Mouse (Mus musculus): ENCODE results near the gene Gm7694. TPM values are rescaled to one million over a fixed set of nuclear protein-coding genes. Genes with fewer than 3 reads are reported as not detected.

Gene Gm7694
- total RNA-seq (2015; ENCODE audit: low replicate concordance) (3.8 and 7.9 TPM in 2 replicates), total RNA-seq (2017; ENCODE audit: low replicate concordance) (4.5 and 8.1 TPM in 2 replicates)

GRCm38 (mm10) chr1:170306232-170306631 lies at the start of gene Gm7694:
Gm7694 (minus strand) TSS chr1:170306332.
- no peak for ATAC-seq (replicated peaks; ENCODE audit: low FRiP score, poor library complexity, severe bottlenecking)

DNA sequence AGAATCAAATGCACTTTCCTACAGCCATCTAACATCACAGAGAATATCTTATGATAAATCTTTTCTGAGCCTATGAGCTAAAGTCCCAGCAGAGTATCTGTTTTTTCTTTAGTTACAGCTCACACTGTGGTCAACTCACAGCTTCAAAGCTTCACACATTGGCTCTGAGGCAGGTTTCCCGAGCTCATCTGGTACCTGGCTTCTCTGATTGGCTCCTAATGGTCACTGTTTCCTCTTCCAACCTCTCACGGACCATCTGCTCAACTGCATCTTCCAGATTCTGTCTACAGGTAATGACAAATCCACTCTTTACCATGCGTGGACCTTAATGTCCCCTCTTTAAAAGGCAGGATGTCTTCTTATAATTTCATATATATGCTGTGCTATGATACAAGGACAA lies 47.2 kb upstream of the Gm7694 start:
- ATAC-seq (replicated peaks; ENCODE audit: low FRiP score, poor library complexity, severe bottlenecking): no peak

- ATAC-seq (replicated peaks; ENCODE audit: low FRiP score, poor library complexity, severe bottlenecking): no peak
These were observed 44.9 kb upstream of the Gm7694 start for GRCm38 (mm10) chr1:170351080-170351479.

DNA sequence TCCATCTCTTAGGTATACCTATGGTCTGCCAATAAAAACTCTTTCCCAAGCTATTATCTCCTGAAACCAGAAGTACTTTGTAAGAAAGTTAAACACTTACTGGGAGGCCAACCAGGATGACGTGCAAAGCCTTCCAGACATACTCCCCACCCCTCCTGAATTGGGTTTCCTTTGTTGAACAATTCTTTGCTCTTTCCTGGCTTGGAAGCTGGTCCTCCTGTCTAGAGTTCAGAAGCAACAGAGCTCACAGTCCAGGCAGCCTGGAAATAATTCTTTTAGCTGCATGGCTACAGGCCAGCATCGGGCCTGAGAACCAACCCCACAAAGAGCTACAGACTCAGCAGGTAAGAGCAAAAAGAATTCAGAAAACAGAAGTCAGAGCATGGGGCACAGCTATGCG lies 40.1 kb upstream of the Gm7694 start:
- ATAC-seq (replicated peaks; ENCODE audit: low FRiP score, poor library complexity, severe bottlenecking): no peak

GRCm38 (mm10) chr1:170343906-170344305 lies 37.8 kb upstream of the Gm7694 start:
- no peak for ATAC-seq (replicated peaks; ENCODE audit: low FRiP score, poor library complexity, severe bottlenecking)

DNA sequence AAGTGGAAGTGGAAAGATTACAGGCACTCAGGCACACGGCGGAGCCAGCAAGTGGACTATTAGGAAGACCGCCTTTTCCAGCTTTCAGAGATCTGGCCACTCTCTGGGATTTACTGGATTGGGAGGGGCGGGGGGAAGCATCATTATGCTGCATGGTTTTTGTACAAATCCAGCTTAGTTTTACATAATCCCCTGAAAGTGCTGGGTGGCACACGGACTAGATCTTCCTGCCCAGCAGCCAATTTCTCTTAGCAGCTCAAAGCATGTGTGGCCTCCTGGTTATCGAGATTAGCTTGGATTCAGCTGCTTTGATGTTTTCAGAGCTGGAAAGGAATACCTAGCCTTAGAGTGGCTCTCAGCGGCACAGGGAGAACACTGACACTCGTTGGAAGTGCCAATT lies 36.9 kb upstream of the Gm7694 start:
- no peak for ATAC-seq (replicated peaks; ENCODE audit: low FRiP score, poor library complexity, severe bottlenecking)

- ATAC-seq (replicated peaks; ENCODE audit: low FRiP score, poor library complexity, severe bottlenecking): no peak
These were observed 33.8 kb upstream of the Gm7694 start for GRCm38 (mm10) chr1:170339943-170340342.

GRCm38 (mm10) chr1:170332775-170333174 lies 26.6 kb upstream of the Gm7694 start:
- ATAC-seq (replicated peaks; ENCODE audit: low FRiP score, poor library complexity, severe bottlenecking): no peak

DNA sequence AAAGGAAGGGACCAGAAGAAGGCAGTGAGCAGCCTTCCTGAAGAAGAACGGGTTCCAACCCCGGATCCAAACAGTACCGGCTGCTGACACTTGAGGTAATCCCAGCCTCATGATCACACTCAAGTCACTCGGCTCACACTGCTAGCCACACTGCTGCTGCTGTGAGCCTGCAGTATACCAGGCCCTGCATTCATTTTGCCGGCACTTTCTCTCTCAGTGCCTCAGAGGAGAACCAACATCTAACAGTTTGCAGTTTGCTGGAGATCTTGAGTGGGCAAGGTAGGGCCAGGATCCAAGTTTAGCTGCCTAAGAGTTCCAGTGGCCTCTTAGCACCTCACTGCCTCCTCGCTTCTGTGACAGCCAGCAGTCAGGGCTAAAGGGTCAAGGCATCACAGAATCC lies 25.8 kb upstream of the Gm7694 start:
- no peak for ATAC-seq (replicated peaks; ENCODE audit: low FRiP score, poor library complexity, severe bottlenecking)

- no peak for ATAC-seq (replicated peaks; ENCODE audit: low FRiP score, poor library complexity, severe bottlenecking)
These were observed 19.1 kb upstream of the Gm7694 start for GRCm38 (mm10) chr1:170325277-170325676.

- no peak for ATAC-seq (replicated peaks; ENCODE audit: low FRiP score, poor library complexity, severe bottlenecking)
These were observed 18.2 kb upstream of the Gm7694 start for GRCm38 (mm10) chr1:170324312-170324711.

DNA sequence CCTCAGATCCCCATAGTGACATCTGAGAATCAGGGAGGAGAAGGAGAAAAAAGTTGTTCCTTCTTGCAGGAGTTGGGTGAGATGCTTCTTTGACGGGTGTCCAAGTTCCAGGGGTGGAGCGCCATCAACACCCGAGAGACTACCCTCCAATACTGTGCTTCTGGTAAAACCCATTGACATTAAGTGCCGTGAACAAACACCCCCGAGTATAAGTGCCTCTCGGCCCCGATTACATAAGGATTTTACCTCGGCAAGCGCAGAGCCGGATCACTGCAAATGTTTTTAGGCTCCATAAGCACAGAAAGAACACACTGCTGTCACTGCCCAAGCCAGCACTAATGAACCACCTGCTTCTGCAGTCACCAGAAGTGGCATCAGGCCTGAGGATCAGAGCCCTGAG lies 16.9 kb upstream of the Gm7694 start:
- no peak for ATAC-seq (replicated peaks; ENCODE audit: low FRiP score, poor library complexity, severe bottlenecking)

- no peak for ATAC-seq (replicated peaks; ENCODE audit: low FRiP score, poor library complexity, severe bottlenecking)
These were observed 15.9 kb upstream of the Gm7694 start for GRCm38 (mm10) chr1:170322046-170322445.

DNA sequence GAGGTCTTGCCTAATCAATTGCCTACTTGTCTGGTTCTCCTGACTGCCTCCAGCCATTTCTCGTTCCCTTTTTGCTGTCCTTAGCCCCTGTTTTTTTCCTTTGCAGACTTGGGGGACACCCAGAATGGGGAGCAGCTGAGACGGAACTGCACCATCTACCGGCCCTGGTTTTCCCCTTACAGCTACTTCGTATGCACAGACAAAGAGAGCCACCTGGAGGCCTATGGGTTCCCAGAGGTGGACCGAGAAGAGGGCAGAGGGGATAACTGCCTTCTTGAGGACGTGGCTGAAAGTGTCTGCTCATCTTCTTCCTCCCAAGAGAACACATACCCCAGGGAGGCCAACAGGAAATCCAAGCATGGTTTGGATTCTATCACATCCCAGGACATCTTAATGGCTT lies 5.3 kb upstream of the Gm7694 start:
- ATAC-seq (replicated peaks; ENCODE audit: low FRiP score, poor library complexity, severe bottlenecking): no peak

- no peak for ATAC-seq (replicated peaks; ENCODE audit: low FRiP score, poor library complexity, severe bottlenecking)
These were observed 2.4 kb upstream of the Gm7694 start, which contains the start of gene Spata46 for GRCm38 (mm10) chr1:170308503-170308902. Spata46 (plus strand) TSS chr1:170308803.

DNA sequence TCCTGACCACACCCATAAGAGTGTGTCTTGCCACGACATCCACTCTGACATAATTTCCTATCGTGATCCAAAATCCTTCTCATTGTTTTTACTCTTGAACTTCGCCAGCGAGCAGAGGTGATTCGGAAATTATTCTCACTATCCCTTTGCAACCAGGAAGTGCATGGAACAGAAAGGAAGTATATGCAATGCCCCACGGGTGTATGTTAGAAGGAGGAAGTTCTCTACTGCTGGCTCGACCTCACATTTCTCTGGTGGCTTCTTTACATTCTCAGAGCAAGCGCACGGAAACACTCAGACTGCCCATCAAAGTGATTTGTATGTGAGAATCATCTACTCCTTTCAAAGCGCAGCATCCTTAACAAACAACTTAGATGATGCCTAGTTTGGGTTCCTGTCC lies 1.1 kb downstream of the Gm7694 start:
- no peak for ATAC-seq (replicated peaks; ENCODE audit: low FRiP score, poor library complexity, severe bottlenecking)

DNA sequence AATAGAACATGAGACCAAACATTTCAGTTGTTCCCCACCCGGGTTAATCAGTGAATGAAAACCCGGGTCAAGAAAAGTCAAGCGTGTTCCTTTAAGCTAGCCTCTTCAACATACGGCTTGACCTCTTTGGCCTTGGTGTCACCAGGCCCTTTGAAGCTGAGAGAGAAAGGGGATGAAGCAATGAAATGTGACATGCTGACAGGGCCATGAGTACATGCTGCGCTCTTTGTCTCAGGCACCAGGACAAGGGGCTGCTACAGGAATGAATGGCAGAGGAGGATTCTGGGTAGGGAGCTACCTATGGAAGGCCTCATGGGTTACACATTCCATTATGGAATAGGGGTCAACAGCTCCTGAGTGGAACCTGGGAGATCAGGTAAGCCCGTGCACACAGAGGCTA lies 3.0 kb downstream of the Gm7694 start:
- no peak for ATAC-seq (replicated peaks; ENCODE audit: low FRiP score, poor library complexity, severe bottlenecking)

DNA sequence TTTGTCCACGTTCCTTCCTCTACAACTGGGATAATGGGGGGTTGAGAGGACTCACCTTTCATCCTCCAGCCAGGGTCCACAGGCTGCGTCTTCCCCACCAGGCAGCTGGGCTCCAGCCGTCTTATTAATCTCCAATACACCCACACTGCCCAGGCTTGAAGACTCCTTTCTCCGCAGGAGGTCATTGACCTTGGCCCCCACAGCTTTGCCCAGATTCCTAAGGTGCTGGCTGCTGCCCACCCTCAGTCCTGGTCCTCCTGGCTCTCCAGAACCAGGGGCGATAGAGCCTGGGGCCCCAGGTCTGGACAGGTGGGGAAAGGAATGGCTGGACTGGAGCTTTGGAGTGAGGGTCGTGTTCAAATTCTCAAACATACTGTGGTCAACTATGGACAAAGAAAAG lies 3.7 kb downstream of the Gm7694 start:
- no peak for ATAC-seq (replicated peaks; ENCODE audit: low FRiP score, poor library complexity, severe bottlenecking)

DNA sequence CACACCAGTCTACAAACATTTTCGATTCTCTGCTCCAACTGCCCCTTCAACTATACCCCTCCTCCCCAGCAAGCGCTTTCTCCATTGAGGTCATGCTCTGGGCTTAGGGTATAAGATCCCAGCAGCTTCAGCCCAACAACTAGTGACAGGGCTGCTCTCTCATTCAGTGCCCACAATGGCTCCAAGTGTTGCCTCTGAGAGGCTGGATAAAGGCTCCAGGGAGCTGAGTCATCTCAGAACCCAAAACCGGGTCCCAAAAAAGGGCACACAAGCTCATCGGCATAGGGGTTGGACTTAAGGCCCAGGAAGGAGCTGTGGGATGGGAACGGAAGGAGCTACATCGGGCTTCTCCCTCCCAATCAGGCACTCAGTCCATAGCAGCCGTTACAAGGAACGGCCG lies 4.4 kb downstream of the Gm7694 start:
- no peak for ATAC-seq (replicated peaks; ENCODE audit: low FRiP score, poor library complexity, severe bottlenecking)

GRCm38 (mm10) chr1:170299496-170299895 lies 6.6 kb downstream of the Gm7694 start:
- ATAC-seq (replicated peaks; ENCODE audit: low FRiP score, poor library complexity, severe bottlenecking): no peak

DNA sequence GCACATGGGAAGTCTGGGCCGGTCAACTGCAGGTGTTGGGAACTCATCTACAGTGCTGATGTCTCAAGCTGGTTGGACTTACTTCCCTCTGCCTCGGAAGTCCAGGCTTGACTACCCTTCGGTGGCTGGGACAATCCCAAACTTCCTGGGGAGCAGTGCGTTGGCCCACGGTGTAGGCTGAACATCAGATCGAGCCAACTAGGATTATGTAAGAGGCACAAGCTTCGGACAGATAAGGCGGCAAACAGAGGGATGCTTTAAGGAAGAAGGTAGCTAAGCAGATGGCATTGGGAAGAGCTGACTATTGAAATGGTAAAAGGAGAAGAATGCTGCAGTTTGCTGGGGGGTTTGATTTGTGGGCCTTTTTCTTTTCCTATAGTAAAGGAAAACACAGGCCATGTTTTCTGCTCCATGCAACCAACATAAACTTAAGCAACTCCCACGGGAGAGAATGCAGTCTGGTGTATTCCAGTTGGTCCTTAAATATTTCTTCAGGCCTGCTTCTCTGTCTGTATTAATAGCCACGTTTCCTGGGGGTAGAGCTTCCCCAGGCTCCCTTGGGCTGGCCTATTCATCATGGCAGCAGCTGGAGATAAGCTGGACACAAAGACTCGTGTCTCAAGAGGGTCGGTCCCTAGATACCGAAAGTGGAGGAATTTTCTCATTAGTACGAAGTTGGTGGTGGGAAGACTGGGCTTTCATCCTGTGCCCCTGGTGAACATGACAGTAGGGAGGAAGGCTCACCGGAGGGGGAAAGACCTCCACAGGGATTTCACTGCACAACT lies 11.2 kb downstream of the Gm7694 start:
- no peak for ATAC-seq (replicated peaks; ENCODE audit: low FRiP score, poor library complexity, severe bottlenecking)

GRCm38 (mm10) chr1:170293257-170293656 lies 12.9 kb downstream of the Gm7694 start:
- ATAC-seq (replicated peaks; ENCODE audit: low FRiP score, poor library complexity, severe bottlenecking): no peak
